Mouse (Mus musculus) cerebral cortex, adult 2 months (tissue): ENCODE results near the gene Rab11a.

Experiments
- WGBS: fragments of 180-500 bp; shearing (Covaris S2); methylation state at CpG from one replicate; pipeline ENCODE4 v1.1.7; 2018; 5-methylcytosine and 5-hydroxymethylcytosine counted together

Gene Rab11a

DNA sequence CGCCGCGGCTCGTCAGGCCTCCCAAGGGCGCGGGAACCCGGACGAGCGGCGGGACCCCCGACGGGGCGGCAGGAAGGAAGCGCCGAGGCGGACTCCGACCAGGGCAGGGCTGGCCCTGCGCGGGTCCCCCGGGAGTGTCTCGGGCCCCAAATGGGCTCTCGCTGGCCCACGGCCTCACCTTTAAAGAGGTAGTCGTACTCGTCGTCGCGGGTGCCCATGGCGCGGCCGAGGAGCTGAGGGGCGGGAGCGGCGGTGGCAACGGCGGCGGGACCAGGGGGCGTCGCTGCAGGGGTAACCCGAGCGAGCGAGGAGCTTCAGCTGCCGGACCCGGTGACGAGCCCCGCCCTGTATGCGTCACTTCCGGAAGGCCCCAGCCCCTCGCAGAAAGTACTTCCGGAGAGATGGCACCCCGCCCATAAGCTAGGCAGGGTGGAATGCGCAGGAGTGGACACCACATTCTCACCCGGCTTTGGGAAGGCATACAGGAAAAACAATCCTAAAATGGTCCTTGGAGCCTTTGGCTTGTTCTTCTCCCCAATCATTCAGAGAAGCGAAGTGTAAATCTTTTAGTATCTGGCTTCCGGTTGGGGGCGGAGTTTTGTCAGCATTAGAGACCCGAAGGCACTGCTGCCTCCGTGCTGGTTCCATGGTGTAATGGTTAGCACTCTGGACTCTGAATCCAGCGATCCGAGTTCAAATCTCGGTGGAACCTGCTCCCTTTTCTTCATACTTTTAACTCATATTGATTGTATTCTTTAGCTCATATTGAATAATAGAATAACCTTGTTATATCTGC lies at the start of gene Rab11a:
TSS of gene Rab11a (minus strand) at position 353 of the 796 bp plus-strand sequence.
- under 1% methylated on average over 58 of the region's 61 CpGs for WGBS

DNA sequence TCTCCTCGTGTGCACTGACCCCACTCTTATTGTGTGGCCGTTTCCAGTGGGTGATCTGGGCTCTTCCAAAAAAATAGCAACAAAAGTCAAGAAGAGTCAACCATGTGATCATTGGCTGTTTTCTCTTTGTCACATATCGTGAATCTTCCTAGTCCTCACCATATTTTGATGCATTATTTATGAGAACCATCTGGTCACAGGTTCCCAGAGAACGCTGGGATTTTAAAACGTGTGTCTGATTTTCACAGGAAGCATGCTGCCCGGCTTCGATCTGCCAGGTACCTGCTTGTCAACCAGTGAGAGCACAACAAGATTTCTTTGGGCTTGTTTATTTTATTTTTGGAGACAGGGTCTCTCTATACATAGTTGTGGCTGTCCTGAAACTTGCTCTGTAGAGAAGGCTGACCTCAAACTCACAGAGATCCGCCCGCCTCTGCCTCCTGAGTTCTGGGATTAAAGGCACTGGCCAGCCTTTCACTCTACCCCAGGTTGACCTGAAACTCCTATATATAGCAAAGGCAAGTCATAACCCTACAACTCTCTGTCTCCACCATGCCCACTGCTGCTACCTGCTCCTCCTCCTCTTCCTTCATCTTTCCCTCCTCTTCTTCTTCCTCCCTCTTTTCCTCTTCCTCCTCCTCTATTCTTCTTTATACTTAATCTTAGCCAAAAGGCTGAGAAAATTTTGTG lies 48.8 kb upstream of the Rab11a start:
- WGBS, result 57% methylated on average over 9 of the region's 9 CpGs

DNA sequence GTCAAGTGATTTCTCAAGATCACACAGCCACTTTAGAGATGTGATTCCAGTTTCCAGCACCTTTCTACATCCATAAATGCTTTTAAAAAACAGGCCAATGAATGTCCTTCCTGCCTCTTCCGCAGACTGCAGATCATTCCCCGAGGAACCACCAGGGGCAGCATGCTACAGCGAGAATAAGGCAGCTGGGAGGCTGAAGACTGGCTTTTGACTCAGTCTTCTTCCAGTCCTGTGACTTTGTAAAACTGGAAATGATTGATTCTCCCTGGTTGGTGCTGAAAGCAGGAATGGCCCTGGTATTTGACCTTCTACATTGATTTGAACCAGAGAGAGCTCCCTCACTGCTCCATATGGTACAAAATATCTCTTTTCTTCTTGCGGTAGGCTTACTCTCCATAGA lies 47.3 kb upstream of the Rab11a start:
- WGBS, result 48% methylated on average over 4 of the region's 4 CpGs

DNA sequence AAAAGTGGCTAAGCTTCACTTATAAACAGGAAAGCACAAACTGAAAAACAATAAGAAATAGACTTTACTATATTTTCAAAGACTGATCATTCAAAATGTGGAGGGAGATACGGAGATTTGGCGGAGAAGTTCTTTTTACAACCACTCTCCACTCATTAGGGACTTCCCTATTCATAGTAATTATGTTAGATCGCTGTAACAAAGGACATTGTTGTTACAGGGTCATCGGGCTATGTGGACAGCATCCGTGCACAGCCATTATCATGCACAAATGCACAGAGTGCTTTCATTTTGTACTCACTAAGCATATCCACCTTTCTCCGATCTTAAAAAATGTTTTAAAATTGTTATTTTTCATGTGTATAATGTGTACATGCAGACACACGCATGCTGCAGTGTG lies 46.0 kb upstream of the Rab11a start:
- 83% methylated on average over 7 of the region's 7 CpGs for WGBS

DNA sequence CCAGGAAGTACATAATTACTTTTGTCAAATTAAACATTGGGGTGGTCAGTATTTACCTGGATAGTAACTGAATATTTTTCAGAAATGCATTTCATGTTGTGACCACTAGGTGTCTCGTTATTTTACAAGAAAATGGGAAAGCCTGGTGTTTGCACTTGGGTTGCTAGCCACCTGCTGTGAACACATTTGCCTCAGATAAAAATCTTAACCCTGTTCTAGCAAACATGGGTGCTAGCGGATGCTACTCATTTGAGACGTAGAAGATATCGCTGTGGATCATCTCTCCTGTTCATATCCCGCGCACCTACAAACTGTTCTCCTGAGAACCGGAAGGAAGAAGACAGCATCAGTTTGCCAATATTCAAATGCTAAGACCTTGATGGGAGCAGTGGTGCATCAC lies 42.1 kb upstream of the Rab11a start:
- 42% methylated on average over 7 of the region's 7 CpGs for WGBS

DNA sequence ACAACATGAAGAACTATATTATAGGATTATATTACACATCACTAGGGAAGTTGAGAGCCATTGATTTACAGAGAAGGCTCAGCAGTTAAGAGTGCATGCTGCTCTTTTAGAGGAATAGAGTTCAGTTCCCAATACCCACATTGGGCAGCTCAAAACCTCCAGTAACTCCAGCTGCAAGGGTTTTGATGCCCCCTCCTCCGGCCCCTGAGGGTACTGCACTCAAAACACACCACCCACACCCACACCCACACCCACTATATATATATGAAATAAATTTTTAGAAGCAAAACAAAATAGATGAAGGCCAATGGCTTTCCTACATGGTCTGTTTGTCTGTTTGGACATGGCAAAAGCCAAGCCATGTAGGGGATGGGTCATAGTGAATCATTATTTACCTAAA lies 40.6 kb upstream of the Rab11a start:
- WGBS, result 71% methylated on average over 1 of the region's 1 CpGs

DNA sequence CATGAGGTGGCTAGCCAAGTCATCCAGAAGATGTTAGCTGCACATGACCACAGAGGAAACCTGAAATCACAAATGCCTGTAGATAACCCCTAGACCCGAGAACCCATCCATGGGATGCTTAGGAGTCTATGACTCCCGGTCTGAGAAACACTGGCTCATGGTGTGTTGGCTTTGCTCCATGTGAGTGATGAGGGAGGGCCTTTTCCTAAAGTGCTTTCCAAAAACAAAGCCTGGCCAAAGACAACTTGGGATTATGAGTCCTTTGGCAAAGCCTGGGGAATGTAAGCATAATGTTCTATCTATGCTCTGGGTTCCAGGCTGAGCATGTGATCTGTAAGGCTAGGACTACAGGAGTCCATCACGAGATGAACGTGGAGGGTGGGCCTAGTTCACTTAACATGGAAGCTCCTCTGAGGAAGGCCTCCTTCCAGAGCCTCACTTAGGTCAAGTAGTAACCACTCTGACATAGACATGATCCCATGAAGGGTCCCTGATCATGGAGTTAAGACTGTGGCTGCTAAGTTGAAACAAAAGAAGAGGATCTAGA lies 40.0 kb upstream of the Rab11a start:
- 87% methylated on average over 4 of the region's 4 CpGs for WGBS

DNA sequence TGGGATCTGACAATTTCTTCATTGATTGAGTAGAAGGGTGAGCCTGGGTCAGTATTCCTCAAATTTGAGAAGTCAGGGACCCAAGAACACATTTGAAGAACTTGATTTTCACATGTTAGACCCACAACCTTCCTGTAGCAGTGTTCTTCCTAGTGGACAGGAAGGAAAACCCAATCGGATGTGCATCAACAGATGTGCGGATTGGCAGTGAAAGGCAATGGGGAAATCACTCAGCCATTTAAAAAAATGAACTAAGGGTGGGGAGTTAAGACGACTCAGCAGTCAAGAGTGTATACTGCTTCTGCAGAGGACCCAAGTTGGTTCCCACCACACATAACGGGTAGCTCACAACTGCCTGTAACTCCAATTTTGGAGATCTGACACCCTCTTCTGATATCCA lies 37.9 kb upstream of the Rab11a start:
- WGBS, result 88% methylated on average over 4 of the region's 4 CpGs

DNA sequence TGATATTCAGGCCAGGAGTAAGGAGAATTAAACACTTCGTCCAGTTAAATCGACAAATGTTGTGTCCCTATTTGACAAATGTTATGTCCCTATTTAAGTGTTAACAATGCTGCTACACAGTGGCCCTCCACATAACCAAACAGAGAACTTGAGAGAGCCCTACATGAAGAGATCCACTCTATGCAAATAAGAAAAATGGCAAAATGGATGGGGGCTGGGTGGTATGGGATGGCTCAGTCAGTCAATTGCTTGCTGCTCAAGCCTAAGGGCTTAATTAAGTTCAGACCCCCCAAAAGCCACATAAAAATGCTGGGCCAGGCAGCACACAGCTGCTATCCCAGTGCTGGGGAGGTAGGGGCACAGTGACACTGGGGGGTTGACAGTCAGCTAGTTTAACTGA lies 37.3 kb upstream of the Rab11a start:
- 56% methylated on average over 2 of the region's 2 CpGs for WGBS

DNA sequence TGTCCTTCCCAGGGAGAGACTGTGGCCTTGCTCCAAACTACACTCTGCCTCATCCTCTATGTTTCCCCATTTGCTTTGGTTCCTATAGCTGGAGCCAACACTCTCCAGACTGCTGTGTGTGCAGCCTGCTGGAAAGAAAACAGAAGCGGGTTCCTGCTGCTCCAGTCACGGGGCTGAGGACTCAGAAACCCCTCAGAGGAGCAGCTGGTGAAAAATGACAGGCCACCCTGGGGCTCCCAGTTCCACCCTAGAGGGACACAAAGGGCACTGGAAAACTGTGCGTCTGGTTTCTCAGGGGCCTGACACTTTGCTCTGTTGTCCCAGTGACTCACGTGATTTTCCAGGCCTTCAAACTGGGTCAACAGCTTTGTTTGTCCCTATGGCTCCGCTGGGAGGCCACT lies 36.9 kb upstream of the Rab11a start:
- WGBS, result 33% methylated on average over 5 of the region's 5 CpGs

DNA sequence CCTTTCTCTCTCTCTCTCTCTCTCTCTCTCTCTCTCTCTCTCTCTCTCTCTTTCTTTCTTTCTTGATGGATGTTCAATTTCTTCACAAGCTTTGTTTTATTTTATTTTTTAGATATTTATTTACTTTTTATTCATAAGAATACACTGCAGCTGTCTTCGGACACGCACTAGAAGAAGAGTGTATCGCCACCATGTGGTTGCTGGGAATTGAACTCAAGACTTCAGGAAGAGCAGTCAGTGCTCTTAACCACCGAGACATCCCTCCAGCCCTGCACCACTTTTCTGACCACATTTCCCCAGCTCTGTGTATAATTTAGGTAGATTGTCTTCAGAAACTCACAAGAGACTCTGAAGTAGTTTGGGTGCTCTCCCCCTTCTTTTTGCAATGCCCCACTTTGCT lies 36.4 kb upstream of the Rab11a start:
- 52% methylated on average over 4 of the region's 4 CpGs for WGBS

DNA sequence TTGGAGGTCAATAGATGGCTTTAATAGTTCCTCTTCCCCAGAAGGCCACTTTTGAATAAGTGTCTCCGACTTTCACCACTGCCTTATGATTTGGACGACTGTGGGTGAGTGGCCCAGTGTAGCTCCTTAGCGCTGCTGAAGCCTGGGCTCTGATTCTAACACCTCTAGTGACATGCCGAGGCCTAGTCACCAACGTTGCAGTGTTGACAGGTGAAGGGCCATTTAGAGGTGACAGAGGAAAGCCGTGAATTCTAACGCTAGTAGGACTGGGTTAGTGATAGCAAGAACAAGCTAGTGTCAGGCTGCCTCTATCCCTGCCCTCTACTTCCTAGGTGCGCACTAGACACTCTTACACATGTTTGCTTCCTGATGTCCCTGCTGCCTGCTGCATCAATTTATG lies 35.7 kb upstream of the Rab11a start:
- WGBS, result 92% methylated on average over 8 of the region's 8 CpGs

DNA sequence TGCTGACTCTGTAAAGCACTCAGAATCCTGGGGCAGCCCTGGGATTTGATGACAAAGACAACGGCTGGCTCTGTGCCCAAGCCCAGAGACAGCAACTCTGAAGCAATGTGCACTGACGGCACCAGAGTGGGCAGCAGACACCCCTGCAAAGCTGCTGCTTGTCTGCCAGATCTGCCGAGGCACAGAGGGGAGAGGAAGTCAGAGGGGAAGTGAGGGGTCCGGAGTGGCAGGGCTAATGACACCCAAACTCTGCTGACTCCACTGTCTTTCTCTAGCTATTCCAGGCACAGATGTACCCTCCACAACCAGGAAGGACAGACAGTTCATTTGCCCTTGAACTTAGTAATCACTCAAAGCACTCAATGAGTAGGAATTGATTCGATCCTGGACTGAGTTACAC lies 33.7 kb upstream of the Rab11a start:
- WGBS, result 40% methylated on average over 5 of the region's 5 CpGs

DNA sequence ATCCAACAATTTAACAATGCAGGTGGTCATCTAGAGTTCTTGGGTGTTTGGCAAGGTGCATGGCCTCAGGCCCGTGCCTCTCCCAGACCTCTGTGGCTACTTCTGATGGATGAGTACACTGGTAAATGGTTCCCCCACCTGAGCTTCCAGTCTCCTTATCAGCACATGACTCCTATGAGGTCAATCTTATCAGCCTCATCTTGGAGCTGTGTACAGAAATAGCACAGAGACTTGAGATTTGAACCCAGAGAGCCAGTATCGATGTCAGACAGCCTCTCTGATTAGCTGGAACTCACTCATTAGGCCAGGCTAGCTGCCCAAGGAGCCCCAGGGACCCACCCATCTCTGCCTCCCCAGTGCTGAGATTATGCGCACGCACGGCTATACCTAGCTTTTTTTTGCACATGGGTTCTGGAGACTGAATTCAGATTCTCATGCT lies 32.9 kb upstream of the Rab11a start:
- WGBS, result 89% methylated on average over 5 of the region's 5 CpGs

DNA sequence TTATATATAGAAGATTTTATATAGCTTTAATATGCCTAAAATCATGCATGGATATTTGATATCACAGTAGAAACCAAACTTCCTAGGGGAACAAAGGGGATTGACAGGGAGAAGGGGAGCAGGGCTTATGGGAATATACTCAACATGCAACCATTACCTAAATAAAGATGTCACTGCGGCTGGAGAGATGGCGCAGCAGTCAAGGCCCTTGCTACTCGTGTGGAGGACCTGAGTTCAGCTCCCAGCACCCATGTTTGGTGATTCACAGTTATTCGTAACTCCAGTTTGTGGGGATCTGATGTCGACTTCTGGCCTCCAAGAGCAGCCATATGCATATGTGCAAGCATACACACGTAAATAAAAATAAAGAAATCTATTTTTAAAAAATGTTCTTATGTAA lies 32.4 kb upstream of the Rab11a start:
- 95% methylated on average over 6 of the region's 6 CpGs for WGBS

DNA sequence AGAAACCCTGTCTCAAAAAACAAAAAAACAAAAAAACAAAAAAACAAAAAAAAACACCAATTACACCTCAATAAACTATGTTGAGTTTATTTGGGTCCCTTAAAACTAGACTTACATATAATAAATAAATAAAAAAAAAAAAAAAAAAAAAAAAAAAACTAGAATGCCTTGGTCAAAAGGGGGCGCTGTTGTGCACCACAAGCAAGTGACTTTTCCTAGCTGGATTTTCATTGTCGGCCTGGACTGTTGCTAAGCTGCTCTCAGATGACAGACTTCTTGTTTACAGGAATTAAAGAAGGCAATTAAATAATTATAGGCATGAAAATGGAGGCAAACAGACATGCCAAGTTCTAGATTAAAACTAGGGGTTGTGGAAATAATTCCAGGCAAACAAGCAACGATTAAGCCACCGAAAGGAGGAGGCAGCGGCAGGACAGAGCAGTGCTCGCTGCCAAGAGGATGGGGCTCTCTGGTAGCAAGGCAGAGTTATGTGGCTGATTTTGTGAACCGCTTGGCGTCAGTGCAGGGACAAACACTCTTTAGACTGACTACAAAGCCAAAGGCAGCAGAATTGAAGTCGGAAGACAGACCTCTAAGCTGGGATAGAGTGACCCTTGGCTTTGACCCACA lies 31.6 kb upstream of the Rab11a start:
- 31% methylated on average over 9 of the region's 9 CpGs for WGBS

DNA sequence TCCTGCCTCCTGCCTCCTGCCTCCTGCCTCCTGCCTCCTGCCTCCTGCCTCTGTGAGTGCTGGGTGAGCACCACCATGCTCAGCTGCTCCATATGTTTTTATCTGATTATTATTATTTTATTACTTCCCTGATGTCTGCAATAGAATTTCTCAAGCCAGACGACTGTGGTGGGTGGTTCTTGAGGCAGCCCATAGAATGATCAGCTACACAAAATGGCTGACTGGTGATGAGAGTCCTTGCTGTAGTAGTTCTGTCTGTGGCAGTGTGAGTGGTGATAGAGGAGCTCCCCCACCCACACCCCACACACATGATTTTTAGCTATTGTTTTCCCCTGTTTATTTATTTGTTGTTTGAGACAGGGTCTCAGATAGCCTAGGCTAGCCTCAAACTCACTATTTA lies 30.2 kb upstream of the Rab11a start:
- WGBS, result 55% methylated on average over 1 of the region's 1 CpGs

DNA sequence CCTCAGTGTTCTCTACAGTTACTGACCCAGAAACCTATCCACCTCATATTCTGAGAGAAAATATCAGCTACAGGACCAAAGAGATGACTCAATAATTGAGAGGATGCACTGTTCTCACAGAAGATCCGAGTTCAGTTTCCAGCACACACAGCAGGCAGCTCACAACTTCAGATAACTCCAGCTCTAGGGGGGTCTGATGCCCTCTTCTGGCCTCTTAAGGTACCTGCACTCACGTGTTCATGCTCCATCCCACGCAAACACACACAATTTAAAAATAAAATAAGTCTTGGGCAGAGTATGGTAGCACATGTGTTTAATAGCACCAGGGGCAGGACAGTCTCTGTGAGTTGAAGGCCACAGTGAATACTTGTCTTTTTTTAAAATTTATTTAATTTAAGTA lies 28.6 kb upstream of the Rab11a start:
- 91% methylated on average over 3 of the region's 3 CpGs for WGBS

DNA sequence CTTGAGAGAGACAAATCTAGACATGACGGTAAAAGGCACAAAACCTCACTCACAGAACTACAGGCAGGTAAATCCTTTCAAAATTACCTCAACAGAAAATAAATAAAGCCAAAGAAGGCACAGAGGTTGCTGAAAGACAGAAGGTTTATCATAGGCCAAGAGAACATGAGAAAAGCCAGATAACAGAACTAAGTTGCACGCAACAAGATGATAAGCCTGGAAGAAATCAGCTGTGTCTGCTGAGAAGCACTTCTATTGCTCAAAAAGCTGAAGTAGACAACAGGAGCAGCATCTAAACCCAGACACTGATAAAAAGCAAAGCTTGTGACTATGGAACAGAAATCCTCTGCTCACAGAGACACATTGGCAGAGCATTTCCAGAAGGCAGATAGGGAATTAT lies 27.3 kb upstream of the Rab11a start:
- whole genome bisulfite sequencing, result 97% methylated on average over 2 of the region's 2 CpGs

DNA sequence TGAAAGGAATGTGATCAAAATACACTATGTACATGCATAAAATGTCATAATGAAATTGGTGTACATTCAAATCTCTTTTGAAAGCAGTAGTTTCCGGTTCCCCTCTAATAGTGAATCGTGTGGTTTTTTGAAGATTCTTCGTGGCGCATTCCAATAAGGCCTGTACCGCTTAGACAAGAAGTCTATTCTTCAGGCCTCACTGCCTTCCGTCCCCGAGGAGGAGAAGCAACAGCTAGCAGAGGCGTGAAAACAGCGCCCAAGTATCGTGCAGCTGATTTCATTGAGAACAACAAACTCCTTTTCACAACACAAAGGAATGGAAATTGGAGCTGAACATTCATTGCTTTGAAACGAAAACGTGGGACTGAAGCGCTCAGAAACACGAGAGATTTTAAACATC lies 20.5 kb upstream of the Rab11a start:
- WGBS, result 62% methylated on average over 14 of the region's 14 CpGs

DNA sequence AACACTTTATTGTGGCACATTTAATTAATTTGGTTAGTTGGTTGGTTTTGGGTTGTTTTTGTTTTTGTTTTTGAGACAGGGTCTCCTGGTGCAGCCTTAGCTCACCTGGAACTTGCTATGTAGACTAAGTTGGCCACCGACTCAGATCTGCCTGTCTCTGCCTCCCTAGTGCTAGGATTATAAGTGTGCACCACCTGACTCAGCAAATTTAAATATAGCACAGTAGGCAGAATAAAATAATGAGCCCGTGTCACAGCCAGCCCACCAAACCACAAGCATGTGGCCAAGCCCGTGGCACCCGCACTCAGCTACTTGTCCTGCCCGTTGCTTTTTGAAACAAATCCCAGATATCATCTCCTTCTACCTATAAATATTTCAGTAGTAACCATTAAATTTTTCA lies 15.0 kb upstream of the Rab11a start:
- 71% methylated on average over 5 of the region's 5 CpGs for WGBS

DNA sequence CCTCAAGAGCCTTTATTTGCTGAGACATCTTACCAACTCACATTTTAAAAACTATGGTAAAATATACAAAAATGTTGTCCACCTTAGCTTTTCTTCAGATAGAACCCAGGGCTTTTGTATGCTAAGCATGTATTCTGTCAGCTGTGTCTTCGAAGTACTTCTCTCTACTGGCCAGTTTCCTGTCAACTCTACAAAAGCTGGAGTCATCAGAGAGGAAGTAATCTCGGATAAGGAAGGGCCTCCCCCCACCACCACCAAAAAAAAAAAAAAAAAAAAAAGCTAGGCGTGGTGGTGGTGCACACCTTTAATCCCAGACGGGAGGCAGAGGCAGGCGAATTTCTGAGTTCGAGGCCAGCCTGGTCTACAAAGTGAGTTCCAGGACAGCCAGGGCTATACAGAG lies 11.8 kb upstream of the Rab11a start:
- WGBS, result 82% methylated on average over 6 of the region's 6 CpGs

DNA sequence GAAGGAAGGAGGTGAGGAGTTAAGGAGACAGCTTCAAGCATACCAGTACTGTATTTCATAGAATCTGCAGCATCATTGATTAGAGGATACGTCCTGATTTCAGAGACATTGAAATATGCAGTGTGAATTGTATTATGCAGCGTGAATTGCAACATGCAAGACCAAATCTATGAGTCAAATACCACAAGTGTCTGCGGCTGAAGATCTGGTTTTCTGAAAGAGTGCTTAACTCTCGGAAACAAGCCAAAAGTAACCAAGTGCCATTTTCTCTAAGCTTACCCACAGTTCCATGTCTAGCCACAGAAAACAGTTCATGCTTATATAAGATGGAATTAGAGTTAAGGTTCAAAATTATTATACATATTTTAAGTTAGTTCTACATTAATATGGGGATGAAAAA lies 10.2 kb upstream of the Rab11a start:
- WGBS, result 82% methylated on average over 4 of the region's 4 CpGs
